Mouse (Mus musculus): ENCODE data around the gene Mrps31. TPM values are rescaled to one million over a fixed set of nuclear protein-coding genes. Genes with fewer than 3 reads are reported as not detected.

Gene Mrps31
- polyA plus RNA-seq, 1 experiment = 16.5 TPM

GRCm38 (mm10) chr8:22395256-22395655 is 15.9 kb upstream of the Mrps31 start:
- Histone ChIP-seq H3K36me3 (ENCODE audit: control insufficient read depth, insufficient read depth) (no peaks in the 10 kb centered on the region), H3K27me3 (ENCODE audit: control insufficient read depth, insufficient read depth, insufficient read length) (no peaks in the 10 kb centered on the region), H3K4me3 (no peak overlapping the region), H3K4me2 (ENCODE audit: low read depth) (no peak overlapping the region), H3ac (ENCODE audit: control insufficient read depth, insufficient read length) (no peak overlapping the region), H3K79me2 (ENCODE audit: control insufficient read depth, insufficient read depth) (no peaks in the 10 kb centered on the region)
- no peak for TF ChIP-seq CEBPB (IDR thresholded peaks at IDR 0.05; ENCODE audit: insufficient read depth, poor library complexity, severe bottlenecking)
- TF ChIP-seq POLR2A (IDR thresholded peaks at IDR 0.05; ENCODE audit: insufficient read length, low read depth) = no peak
- TF ChIP-seq MYOD1 (IDR thresholded peaks at IDR 0.05; ENCODE audit: control insufficient read depth in 1 of 3, insufficient read length in 2 of 3, low read depth in 2 of 3) = no peak
- no peak for TF ChIP-seq E2F4 (IDR thresholded peaks at IDR 0.05; ENCODE audit: insufficient read depth)
- no peak for TF ChIP-seq POLR2AphosphoS2 (IDR thresholded peaks at IDR 0.05; ENCODE audit: insufficient read length, low read depth)
- no peak for TF ChIP-seq SRF (IDR thresholded peaks at IDR 0.05; ENCODE audit: control insufficient read depth, insufficient read length, low read depth)
- TF ChIP-seq TCF12 (IDR thresholded peaks at IDR 0.05; ENCODE audit: insufficient read depth, poor library complexity, severe bottlenecking) = no peak
- no peak for TF ChIP-seq MYOG (IDR thresholded peaks at IDR 0.05; ENCODE audit: control insufficient read depth in 1 of 3, insufficient read depth in 1 of 3, insufficient read length in 2 of 3, low read depth in 2 of 3)

DNA sequence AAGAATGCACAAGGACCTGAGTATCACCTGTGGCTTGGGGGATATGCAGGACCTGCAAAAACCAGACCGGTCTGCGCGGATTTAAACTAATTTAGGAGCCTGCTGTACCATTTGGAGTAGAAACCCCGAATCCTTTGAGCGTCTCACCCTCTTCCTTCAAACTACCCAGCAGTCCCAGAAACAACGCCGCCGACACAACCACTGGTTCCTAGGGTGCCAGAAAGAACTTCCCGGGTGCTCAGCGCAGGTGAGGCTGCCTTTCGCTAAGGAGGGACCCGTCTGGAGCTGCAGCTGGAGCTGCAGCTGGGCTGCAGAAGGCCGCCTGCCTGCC is 13.4 kb upstream of the Mrps31 start:
- no peaks in the 10 kb centered on the region for H3K27me3 ChIP-seq (ENCODE audit: control insufficient read depth, insufficient read depth, insufficient read length)
- H3K79me2 ChIP-seq (ENCODE audit: control insufficient read depth, insufficient read depth) = no peaks in the 10 kb centered on the region
- H3K4me2 ChIP-seq (ENCODE audit: low read depth) = peak overlapping the region; percentile 100
- TF ChIP-seq MAX (IDR thresholded peaks at IDR 0.05; ENCODE audit: low read depth) (no peak), MYOG (IDR thresholded peaks at IDR 0.05; ENCODE audit: control insufficient read depth in 1 of 3, insufficient read depth in 1 of 3, insufficient read length in 2 of 3, low read depth in 2 of 3) (no peak), REST (IDR thresholded peaks at IDR 0.05; ENCODE audit: insufficient read depth, insufficient read length) (no peak), SRF (IDR thresholded peaks at IDR 0.05; ENCODE audit: control insufficient read depth, insufficient read length, low read depth) (no peak), USF1 (IDR thresholded peaks at IDR 0.05; ENCODE audit: low read depth) (no peak), MYOD1 (IDR thresholded peaks at IDR 0.05; ENCODE audit: control insufficient read depth in 1 of 3, insufficient read length in 2 of 3, low read depth in 2 of 3) (no peak)
- H3ac ChIP-seq (ENCODE audit: control insufficient read depth, insufficient read length) = peak overlapping the region; percentile 45
- H3K36me3 ChIP-seq (ENCODE audit: control insufficient read depth, insufficient read depth) = no peaks in the 10 kb centered on the region
- H3K4me3 ChIP-seq = peak overlapping the region; percentile 39

GRCm38 (mm10) chr8:22398142-22398951 is 12.8 kb upstream of the Mrps31 start, which contains the start of gene Slc25a15:
TSS of gene Slc25a15 (minus strand) at chr8:22398597.
- Histone ChIP-seq H3ac (ENCODE audit: control insufficient read depth, insufficient read length) (peak within 1 kb of the TSS; percentile 45), H3K4me3 (peak within 1 kb of the TSS; percentile 39), H3K27me3 (ENCODE audit: control insufficient read depth, insufficient read depth, insufficient read length) (no peaks in the 10 kb centered on the region), H3K4me2 (ENCODE audit: low read depth) (peak within 1 kb of the TSS; percentile 100), H3K36me3 (ENCODE audit: control insufficient read depth, insufficient read depth) (no peaks in the 10 kb centered on the region), H3K79me2 (ENCODE audit: control insufficient read depth, insufficient read depth) (no peaks in the 10 kb centered on the region)
- TF ChIP-seq REST (IDR thresholded peaks at IDR 0.05; ENCODE audit: insufficient read depth, insufficient read length) (no peak), POLR2A (IDR thresholded peaks at IDR 0.05; ENCODE audit: insufficient read length, low read depth) (peak; percentile 69), SRF (IDR thresholded peaks at IDR 0.05; ENCODE audit: control insufficient read depth, insufficient read length, low read depth) (no peak), POLR2AphosphoS2 (IDR thresholded peaks at IDR 0.05; ENCODE audit: insufficient read length, low read depth) (peak; percentile 72), MYOD1 (IDR thresholded peaks at IDR 0.05; ENCODE audit: control insufficient read depth in 1 of 3, insufficient read length in 2 of 3, low read depth in 2 of 3) (peak in 1 of 3 experiments; percentile 7), MYOG (IDR thresholded peaks at IDR 0.05; ENCODE audit: control insufficient read depth in 1 of 3, insufficient read depth in 1 of 3, insufficient read length in 2 of 3, low read depth in 2 of 3) (peak in 1 of 3 experiments; percentile 19)

GRCm38 (mm10) chr8:22399285-22399880 is 11.8 kb upstream of the Mrps31 start:
- TF ChIP-seq REST (IDR thresholded peaks at IDR 0.05; ENCODE audit: insufficient read depth, insufficient read length) = no peak
- TF ChIP-seq TCF3 (IDR thresholded peaks at IDR 0.05; ENCODE audit: insufficient read length, low read depth) = no peak
- no peak for TF ChIP-seq SRF (IDR thresholded peaks at IDR 0.05; ENCODE audit: control insufficient read depth, insufficient read length, low read depth)
- TF ChIP-seq CEBPB (IDR thresholded peaks at IDR 0.05; ENCODE audit: insufficient read depth, poor library complexity, severe bottlenecking) = no peak
- TF ChIP-seq USF1 (IDR thresholded peaks at IDR 0.05; ENCODE audit: low read depth) = no peak
- TF ChIP-seq POLR2A (IDR thresholded peaks at IDR 0.05; ENCODE audit: insufficient read length, low read depth) = no peak
- no peak for TF ChIP-seq TCF12 (IDR thresholded peaks at IDR 0.05; ENCODE audit: insufficient read depth, poor library complexity, severe bottlenecking)
- TF ChIP-seq MYOG (IDR thresholded peaks at IDR 0.05; ENCODE audit: control insufficient read depth in 1 of 3, insufficient read depth in 1 of 3, insufficient read length in 2 of 3, low read depth in 2 of 3) = no peak
- no peak for TF ChIP-seq POLR2AphosphoS2 (IDR thresholded peaks at IDR 0.05; ENCODE audit: insufficient read length, low read depth)
- TF ChIP-seq MYOD1 (IDR thresholded peaks at IDR 0.05; ENCODE audit: control insufficient read depth in 1 of 3, insufficient read length in 2 of 3, low read depth in 2 of 3) = no peak
- TF ChIP-seq MAX (IDR thresholded peaks at IDR 0.05; ENCODE audit: low read depth) = no peak
- TF ChIP-seq E2F4 (IDR thresholded peaks at IDR 0.05; ENCODE audit: insufficient read depth) = no peak
- H3K36me3 ChIP-seq (ENCODE audit: control insufficient read depth, insufficient read depth) = no peaks in the 10 kb centered on the region
- no peak overlapping the region for H3ac ChIP-seq (ENCODE audit: control insufficient read depth, insufficient read length)
- peak overlapping the region; percentile 100 for H3K4me2 ChIP-seq (ENCODE audit: low read depth)
- no peaks in the 10 kb centered on the region for H3K79me2 ChIP-seq (ENCODE audit: control insufficient read depth, insufficient read depth)
- no peaks in the 10 kb centered on the region for H3K27me3 ChIP-seq (ENCODE audit: control insufficient read depth, insufficient read depth, insufficient read length)
- H3K4me3 ChIP-seq = peak overlapping the region; percentile 39

Measured in myocyte (in vitro differentiated cells).